Mouse (Mus musculus) embryo, embryonic 10.5 days (tissue): ENCODE data around the gene Raet1d.
"Not testable (repeated sequence)": the region's sequence is repeated elsewhere in the genome, so short reads cannot be mapped to it uniquely, and the experiment has no call there.

Experiments used
- DNase-seq: peaks from one replicate; pipeline ENCODE4 v3.0.0-alpha.2; 2015; ENCODE audit warnings: low spot score

Gene Raet1d

DNA sequence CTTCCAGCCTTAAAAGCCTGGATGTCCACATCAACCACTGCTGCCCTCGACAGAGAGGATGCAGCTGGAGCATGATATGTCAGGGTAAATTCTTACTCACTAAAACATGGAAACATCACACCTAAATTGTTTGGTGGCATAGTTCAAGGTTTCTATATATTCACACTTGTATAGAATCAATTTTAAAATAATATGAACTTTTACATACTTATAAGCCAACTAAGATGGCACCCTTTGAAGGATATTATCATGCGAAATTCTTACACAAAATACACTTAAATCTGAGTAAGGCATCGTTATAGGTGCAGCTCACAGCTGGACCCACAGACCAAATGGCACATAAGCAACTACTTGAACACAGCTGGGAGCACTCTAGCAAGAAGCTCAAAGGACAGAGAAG is at the start of gene Raet1d:
Gene Raet1d, plus strand, starts transcription at position 301 of the 400 bp plus-strand sequence.
- DNase-seq, result not testable (repeated sequence)

DNA sequence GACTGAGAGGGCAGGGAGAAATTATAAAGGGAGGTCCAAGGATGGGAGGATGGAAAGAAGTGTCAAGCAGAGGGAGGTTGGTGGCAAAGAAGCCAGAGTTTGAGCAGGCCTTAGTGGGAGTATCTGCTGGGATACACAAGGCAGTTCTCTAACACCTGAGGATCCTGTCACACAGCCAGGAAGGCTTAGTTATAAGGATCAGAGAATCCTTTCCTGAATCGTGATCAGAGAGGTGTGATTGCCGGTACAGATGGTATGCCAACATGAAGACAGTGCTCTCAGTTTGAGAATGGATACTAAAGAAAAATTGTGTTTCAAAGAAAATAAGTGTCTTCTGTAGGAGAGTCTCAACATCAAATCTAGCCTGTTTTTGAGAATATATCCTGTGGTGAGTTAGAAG is 37.5 kb upstream of the Raet1d start:
- no peak for DNase-seq

DNA sequence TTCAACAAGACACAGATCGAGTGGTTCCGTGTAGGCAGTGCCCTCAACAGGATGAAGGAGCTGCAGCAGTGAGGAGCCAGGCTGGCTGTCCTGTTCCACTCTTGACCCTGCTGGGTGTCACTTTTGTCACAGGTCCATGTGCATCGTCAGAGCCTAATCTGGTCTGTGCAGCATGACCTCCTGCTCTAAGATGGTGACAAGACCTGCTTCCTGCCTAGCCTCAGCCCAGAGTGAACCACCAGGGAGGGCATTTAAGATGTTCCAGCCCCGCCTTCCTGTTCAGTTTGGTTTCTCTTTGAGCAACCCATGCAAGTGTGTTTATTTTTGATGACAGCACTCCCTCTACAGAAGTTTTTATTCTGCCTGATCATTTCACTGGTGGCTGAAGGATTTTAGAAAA is 14.6 kb upstream of the Raet1d start:
- DNase-seq, result not testable (repeated sequence)

DNA sequence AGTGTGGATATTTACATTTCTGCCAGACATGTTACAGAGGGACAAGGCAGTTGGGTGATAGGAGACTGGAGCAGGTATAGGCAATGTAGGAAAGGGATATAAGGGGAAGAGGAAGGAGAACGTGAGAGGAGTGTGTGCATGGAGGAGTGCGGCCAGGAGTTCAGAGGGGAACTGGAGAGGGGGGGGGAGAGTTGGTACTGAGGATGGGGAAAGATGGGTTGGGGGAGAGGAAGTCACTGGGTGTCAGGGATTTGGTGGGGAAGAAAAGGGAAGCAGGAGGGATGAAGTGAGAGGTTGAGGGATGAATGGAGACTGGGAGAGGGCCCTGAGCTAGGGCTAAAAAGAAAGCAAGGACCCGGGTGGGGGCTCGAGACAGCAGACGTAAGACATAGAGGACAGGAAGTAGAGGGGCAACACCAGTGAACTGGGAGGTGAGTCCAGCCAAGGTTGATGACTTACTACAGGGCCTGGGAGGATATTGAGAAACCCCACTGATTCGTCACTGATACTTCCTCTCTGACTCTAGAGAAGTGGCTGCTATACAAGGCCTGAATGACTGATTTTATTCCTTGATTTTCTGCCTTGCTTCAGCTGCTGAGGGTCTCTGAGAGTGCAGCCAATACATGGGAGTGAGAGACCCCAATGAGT is 6.7 kb upstream of the Raet1d start:
- not testable (repeated sequence) for DNase-seq

DNA sequence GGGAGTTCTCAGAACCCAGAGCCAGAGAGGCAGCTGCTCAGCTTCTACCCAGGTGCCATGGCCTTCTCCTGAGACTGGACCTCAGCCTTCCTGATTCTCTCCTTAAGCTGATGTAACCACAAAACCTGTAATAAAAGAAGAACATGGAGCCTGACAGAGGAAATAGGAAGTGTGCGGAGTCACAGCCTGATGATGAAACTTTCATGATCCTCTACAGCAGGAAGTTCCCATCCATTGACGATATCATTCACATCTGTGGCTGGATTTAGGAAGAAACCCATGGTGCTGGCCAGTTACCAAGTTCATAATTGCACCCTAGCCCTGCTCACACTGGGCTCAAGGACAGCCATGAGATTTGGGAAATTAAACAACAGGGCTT is 6.2 kb upstream of the Raet1d start:
- not testable (repeated sequence) for DNase-seq

DNA sequence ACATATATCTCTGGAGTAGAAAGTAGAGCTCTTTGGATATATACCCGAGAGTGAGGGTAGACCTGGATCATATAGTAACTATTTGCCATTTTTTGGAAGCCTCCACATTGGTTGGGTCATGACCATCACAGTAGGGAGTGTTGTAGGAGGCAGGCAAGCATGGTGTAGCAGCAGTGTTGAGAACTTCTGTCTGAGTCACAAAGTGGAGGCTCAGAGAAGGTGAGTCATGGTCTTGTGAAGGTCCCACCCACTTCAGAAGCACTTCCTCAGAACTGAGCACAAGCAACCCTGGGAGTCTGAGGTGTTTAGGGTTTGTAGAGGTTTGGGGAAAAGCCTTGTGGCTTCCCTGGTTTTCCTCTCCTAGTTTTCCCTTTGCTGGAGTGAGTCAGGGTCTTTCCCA is 3.0 kb upstream of the Raet1d start:
- DNase-seq, result not testable (repeated sequence)

DNA sequence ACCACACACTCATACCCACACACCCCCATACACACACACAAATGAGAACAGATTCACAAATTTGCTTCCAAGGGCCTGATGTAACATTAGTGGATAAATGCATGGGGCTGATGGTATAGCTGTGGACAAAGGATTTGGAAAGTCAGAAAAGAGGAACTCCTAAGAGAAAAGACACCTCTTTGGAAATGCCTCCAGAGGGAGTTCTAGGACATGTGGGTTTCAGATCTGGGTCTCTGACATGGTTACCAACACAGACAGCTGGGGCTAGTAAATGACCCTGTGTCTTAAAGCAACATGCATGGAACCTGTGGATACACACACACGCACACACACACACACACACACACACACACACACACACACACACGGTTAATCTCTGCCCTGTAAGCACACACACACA is 605 bp downstream of the Raet1d start:
- not testable (repeated sequence) for DNase-seq

DNA sequence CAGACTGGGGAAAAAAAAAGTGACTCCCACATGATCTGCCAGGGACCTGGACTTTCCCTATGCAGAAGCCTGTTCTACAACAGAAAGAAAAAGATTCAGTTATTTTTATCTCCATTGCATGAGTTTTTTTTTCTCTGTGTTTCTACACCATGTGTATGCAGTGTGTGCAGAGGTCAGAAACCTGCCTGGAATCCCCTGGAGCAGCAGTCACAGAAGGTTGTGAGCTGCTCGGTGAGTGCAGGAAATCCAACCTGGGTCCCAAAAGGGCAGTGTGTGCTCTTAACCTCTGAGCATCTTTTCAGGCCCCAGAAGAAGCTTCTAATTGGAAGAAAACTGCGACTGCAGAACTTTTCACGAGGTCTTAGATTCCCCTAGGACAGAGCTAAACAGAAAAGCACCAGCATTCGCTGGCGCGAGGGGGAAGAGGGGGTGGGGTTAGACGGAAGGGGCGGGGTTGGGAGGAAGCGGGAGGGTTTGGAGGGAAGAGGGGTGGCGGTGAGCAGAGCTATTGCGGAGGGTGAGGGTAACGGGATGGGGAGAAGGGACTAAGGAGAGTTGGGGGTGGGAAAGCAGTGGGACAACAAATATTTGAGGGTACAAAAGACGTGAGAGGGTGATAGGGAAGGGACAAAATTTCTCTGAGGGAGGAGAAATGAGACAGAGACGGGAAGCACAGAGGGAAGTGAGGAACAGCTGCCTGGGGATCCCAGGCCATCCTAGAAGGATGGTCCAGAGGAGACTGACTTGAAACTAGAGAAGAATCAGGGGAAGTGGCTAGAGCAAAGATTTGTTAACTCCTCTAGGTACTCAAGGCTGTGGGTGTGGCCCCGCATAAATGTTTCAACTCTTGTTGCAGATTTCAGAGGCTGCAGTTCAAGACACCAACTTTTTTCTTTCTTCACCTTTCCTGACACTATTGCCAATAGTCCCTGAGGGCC is 1.3 kb downstream of the Raet1d start:
- peak; percentile 59 for DNase-seq

DNA sequence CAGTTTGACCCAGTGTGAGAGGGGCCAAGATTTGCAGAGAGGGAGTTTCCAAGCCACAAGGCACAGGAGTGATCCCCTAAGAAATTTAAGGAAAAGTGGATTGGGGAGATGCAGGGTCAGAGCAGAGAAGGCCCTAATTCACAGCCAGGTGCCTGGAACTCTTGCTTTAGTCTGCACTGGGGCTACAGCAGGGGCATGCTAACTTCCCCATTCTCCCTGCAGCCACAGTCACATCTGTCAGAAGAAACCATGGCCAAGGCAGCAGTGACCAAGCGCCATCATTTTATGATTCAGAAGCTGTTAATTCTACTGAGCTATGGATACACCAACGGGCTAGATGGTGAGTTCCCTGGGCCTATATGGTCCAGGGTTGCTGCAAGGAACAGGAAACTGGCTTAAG is 2.1 kb downstream of the Raet1d start:
- not testable (repeated sequence) for DNase-seq

DNA sequence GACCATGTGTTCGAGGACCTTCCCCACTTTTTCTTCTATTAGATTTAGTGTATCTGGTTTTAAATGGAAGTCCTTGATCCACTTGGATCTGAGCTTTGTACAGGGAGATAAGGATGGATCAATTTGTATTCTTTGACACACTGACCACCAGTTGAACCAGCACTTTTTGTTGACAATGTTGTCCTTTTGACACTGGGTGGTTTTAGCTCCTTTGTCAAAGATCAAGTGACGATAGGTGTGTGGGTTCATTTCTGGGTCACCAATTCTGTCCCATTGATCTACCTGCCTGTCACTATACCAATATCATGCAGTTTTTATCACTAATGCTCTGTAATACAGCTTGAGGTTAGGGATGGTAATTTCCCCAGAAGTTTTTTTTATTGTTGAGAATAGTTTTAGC is 4.6 kb downstream of the Raet1d start:
- DNase-seq, result not testable (repeated sequence)

DNA sequence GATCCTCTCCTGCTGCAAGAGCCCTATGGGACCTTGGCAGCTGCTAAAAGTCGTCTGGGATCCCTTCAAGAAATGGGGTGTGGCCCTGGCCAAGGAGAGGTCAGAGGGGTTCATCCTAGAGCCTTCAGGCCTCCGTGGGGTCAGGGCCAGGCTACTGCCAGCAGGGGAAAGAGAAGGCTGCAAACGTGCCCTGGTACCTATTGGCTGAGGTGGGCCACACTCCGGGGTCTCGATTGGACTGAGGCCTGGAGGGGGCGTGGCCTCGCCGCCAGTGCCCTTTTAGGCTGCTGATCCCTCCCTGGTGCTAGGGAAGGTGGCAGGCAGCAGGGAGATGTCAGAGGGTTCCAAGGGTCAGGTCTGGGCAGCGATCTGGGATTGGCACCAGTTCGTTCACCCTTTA is 20.9 kb downstream of the Raet1d start:
- peak; percentile 9 for DNase-seq

DNA sequence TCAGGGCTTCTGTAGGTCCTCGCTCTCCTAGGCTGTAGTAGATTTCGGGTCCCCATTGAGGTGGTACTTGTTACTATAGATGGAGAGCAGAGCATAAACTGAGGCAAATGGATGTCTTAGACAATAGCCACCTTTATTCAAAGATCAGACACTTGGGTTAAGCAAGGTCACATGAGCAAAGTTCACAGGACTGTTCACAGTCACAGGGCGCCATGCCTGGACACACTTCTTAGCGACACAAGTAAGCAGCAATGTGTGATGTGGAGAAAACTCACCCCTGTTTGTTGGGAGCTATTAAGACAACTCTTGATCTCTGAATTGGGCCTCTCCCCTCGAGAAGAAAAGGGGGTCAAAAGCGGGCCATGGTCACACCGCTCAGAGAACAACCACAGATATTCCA is 29.8 kb downstream of the Raet1d start:
- DNase-seq, result not testable (repeated sequence)

DNA sequence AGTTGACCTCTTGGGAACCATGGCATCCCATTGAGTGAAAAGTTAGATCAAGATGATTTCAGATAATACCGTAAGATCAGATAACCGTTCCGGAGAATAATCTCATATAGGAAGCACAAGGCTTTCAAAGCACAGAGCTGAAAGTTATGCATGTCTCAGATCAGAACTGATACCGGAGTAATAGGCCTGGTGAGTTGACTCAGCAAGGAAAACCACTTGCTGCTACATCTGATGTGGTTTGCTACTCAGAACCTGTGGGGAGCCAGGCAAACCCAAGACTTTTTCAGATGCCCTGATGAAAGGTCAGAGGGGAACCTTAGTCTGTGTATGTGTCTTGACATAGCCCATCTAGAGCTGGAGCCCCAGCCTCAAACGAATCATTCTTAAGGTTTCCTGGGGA is 31.3 kb downstream of the Raet1d start:
- not testable (repeated sequence) for DNase-seq

DNA sequence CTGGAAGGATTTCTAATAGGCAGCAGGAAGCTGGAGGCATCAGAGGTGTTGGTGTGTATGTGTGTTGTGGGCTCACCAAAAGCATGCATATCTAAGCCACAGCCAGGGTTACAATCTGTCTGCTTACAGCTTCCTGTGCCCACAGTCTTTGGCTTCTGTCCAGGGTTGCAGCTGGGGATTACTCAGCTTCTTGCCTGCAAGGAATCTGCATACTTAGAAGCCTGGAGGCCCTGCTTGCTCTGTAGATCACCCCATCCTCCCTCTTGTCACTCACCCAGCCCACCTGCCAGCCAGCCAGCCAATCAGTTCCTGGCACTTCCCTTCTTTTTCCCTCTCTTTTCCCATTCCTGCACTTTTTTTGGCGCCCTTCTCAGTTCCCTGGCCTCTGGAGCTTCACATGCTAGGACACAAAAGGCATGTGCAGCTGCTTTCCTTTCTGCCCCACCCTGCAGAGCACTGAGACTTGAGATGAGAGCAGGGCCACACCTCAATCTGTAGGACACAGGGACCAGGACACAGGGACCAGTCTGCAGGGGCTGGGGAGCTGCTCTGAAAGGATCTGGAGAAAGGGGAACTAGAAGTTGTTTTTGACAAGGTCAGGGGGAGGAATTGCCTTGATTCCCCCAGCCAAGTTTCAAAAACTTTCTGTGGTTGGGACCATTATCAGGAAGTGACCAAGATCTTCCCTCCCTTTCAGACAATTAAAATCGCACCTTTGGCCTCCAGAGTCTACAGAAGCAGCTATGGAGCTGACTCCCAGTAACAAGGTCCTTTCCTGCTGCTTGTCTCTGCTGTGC is 32.9 kb downstream of the Raet1d start:
- DNase-seq, result not testable (repeated sequence)

DNA sequence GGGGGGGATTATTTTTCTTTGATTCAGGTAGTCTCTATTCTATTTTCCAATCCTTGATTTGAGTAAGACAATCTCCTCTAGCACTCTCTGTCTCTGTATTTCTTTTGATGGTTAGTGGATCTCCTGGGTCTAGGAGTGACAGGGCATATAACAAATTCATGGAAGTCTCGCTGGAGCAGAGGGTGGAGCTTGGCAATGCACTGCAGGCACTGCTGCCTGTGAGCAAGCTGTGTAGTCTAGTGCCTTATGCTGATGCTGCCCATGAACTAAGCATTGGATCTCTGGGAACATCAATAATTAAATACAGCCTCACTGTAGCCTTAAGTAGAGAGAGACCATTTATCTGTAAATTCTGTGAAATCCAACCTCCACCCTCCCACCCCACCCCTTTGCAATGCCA is 36.3 kb downstream of the Raet1d start:
- not testable (repeated sequence) for DNase-seq

DNA sequence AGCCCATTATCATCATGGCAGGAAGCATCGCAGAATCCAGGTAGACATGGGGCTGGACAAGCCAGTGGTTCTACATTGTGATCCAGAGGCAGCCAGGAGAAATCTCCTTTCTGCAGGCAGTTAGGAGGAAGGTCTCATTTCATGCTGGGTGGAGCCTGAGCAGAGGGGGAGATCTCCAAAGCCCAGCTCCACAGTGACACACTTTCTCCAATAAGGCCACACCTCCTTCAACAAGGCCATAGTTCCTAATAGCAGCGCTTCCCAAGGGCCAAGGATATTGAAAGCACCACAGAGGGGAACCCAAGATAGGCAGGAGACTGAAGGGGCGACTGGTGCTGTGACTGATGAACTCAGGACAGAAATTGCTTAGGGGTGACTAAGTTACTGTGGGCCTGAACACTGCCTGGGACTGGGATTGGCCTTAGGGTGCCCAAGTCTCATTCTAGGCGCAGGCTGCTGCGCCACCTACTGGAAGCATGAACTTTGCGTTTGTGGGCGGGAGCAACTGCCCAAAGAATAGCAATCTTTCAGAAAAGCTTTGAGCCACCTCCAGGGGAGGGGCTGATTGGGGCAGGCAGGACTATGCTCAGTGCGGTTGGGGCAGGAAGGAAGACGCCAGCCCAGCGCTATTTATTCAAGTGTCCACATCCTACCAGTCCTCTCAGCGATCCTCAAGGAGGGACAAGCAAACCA is 42.0 kb downstream of the Raet1d start:
- DNase-seq, result peak; percentile 81

DNA sequence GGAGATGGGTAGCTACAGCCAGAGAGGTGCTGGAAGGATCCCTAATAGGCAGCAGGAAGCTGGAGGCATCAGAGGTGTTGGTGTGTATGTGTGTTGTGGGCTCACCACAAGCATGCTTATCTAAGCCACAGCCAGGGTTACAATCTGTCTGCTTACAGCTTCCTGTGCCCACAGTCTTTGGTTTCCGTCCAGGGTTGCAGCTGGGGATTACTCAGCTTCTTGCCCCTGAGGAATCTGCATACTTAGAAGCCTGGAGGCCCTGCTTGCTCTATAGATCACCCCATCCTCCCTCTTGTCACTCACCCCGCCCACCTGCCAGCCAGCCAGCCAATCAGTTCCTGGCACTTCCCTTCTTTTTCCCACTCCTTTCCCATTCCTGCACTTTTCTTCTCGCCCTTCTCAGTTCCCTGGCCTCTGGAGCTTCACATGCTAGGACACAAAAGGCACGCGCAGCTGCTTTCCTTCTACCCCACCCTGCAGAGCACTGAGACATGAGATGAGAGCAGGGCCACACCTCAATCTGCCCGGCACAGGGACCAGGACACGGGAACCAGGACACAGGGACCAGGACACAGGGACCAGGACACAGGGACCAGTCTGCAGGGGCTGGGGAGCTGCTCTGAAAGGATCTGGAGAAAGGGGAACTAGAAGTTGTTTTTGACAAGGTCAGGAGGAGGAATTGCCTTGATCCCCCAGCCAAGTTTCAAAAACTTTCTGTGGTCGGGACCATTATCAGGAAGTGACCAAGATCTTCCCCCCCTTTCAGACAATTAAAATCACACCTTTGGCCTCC is 53.5 kb downstream of the Raet1d start:
- DNase-seq, result peak; percentile 21
